Mouse (Mus musculus) small intestine, adult 2 months (tissue): Measurements from ENCODE around the gene Polr2h.

Experiments used
- CTCF ChIP-seq: fragments of 200-500 bp; IDR thresholded peaks from 2 replicates; pipeline ENCODE4 v1.5.1; 2012; ENCODE audit warnings: low read depth, mild to moderate bottlenecking, control low read depth, inconsistent platforms, low read length, moderate library complexity, mixed read lengths; ENCODE audit not compliant: insufficient replicate concordance, insufficient read length; ENCODE audit errors: extremely low read depth
- POLR2A ChIP-seq: fragments of 200-500 bp; IDR thresholded peaks from 2 replicates; pipeline ENCODE4 v1.6.1; 2012; ENCODE audit warnings: low read depth, mild to moderate bottlenecking, control low read depth, inconsistent platforms, low read length, moderate library complexity

- TF ChIP-seq POLR2A, result no peak
- no peak for TF ChIP-seq CTCF
Measured at GRCm38 (mm10) chr16:20735651-20736050, 18.2 kb downstream of the Polr2h start.
